Mouse (Mus musculus) ovary, postnatal 14 days (tissue): ENCODE measurements around the gene Dennd4a.

Experiments used
- DNase-seq: peaks from one replicate; pipeline ENCODE4 v3.0.0; 2022; ENCODE audit warnings: low spot score

Gene Dennd4a

GRCm38 (mm10) chr9:64960117-64960977, 149.2 kb downstream of the Dennd4a start, which contains the start of gene Ints14:
Gene Ints14, plus strand, starts transcription at chr9:64960905.
- DNase-seq: peak; percentile 98

GRCm38 (mm10) chr9:64960978-64961320, 149.8 kb downstream of the Dennd4a start:
- DNase-seq: no peak
